Mouse (Mus musculus) hematopoietic multipotent progenitor cell, adult 10-12 weeks (in vitro differentiated cells): ENCODE data around the gene Cers3. TPM values are rescaled to one million over a fixed set of nuclear protein-coding genes. Genes with fewer than 3 reads are reported as not detected.

ENCODE experiments used
- polyA plus RNA-seq: library from polyadenylated mRNA; stranded (reverse); fragments of >175 nt; gene quantifications from 2 replicates; pipeline ENCODE4 v1.2.3, GENCODE M21; 2012; ENCODE audit warnings: low replicate concordance

The Cers3 gene
- polyA plus RNA-seq: not detected in 2 replicates

DNA sequence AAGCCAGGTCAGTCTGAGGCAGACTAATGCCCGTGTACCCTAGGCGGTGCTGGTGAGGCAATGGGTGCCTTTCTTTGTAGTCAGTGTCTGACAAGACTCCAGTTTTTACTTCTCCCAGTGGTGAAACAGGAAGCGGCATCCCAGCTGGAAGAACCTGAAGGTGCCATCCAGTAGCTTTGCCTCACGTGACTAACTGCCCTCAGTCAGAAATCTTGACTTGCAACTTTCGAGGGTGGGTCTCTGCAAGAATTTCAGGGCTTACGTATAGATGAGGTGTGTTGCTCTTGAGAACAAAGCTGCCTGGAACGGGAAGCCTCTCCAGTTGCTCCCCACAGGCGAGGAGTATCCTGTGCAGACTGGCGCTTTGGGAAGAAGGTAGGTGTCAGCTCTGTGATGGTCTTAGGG lies at the start of gene Cers3:
Gene Cers3, plus strand, starts transcription at position 128 of the 405 bp plus-strand sequence.

DNA sequence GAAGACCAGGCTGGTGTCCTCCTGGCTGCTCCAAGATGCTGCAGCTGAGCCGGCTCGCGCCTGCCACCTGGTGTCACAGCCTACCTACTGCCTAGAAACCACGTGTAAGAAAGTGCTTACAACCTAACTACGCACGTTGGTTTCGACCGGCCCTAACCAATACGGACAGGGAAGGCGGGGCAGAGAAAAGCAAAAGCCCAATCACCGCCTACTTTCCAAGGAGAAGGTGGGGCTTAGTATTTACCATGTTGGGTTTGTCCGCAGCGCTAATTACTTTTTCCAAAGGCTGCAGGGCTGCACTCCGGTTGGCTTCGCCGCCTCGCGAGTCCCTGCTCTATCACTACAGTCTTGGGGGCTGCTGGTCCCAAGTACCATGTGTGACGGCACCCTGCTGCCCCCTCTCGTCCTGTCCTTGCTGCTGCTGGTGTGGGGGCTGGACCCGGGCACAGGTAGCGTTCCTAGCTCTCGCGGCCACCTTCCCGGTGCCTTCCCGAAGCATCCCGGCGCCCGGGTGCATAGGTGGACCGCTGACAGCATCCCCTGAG lies 96.2 kb downstream of the Cers3 start, which contains the start of gene Adamts17:
Gene Adamts17, plus strand, starts transcription at position 273 of the 545 bp plus-strand sequence.

Other genes with a start within 250 kb of the Cers3 start
- gene Asb7, start 53.9 kb upstream of the Cers3 start, polyA plus RNA-seq: 14.4 and 27.3 TPM in 2 replicates
- gene Lins1, start 53.6 kb upstream of the Cers3 start, polyA plus RNA-seq: 0.81 and 3.1 TPM in 2 replicates
- gene Adamts17, start 96.2 kb downstream of the Cers3 start, polyA plus RNA-seq: 0.11 and 0.13 TPM in 2 replicates